Mouse (Mus musculus): ENCODE results near the gene Gm5105.

DNA sequence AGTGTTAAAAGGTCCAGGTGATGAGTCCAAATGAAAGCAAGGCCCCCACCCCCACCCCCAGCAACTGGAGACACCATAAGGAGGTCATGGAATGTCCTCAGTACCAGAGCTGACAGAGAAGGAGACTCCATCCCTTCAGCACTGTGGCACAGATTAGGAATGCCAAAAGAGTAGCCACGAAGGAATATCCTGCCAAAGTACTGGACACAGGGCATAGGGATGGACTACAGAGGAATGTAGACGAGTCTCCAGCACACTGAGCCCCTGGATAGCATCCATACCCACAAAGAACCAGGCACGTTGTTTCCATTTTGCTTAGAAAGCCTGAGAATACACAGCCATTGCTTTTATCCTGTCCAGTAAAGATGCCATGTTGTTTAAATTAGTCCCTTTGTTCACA lies 15.8 kb downstream of the Gm5105 start:
- TF ChIP-seq CTCF (IDR thresholded peaks at IDR 0.05; ENCODE audit: low read depth, low read length) (no peak), POLR2A (IDR thresholded peaks at IDR 0.05; ENCODE audit: extremely low read depth, insufficient read depth, low read length) (no peak)
